Mouse (Mus musculus): Measurements from ENCODE around the gene Etv5. TPM values are rescaled to one million over a fixed set of nuclear protein-coding genes. Genes with fewer than 3 reads are reported as not detected.

The Etv5 gene
- polyA plus RNA-seq, 1 experiment from 2014 or later, result 30.6 TPM

GRCm38 (mm10) chr16:22402600-22402999 is 36.9 kb downstream of the Etv5 start:
- Histone ChIP-seq H3K4me1 (ENCODE audit: control insufficient read depth, insufficient read depth, low read length) (no peaks in the 10 kb centered on the region), H3K36me3 (replicated peaks; ENCODE audit: control insufficient read depth, insufficient read depth, low read depth, low read length) (no peaks in the 10 kb centered on the region), H3K4me3 (ENCODE audit: low read depth, low read length) (no peak overlapping the region), H3K9ac (replicated peaks; ENCODE audit: low read length) (no peak overlapping the region), H3K4me2 (ENCODE audit: low read depth, low read length) (no peak overlapping the region), H3K27me3 (ENCODE audit: control insufficient read depth, insufficient read depth, low read length) (no peaks in the 10 kb centered on the region), H3K27ac (replicated peaks; ENCODE audit: low read depth, low read length) (no peak overlapping the region), H3K9me3 (replicated peaks; ENCODE audit: control insufficient read depth, low read length) (no peaks in the 10 kb centered on the region)
- ATAC-seq (replicated peaks; ENCODE audit: insufficient number of reproducible peaks, low FRiP score, low TSS enrichment, low read depth), result no peak
- no peak for DNase-seq (ENCODE audit: low spot score)

GRCm38 (mm10) chr16:22400226-22400625 is 39.3 kb downstream of the Etv5 start:
- H3K27me3 ChIP-seq (ENCODE audit: control insufficient read depth, insufficient read depth, low read length), result no peaks in the 10 kb centered on the region
- H3K9me3 ChIP-seq (replicated peaks; ENCODE audit: control insufficient read depth, low read length), result no peaks in the 10 kb centered on the region
- no peak overlapping the region for H3K9ac ChIP-seq (replicated peaks; ENCODE audit: low read length)
- H3K4me2 ChIP-seq (ENCODE audit: low read depth, low read length), result no peak overlapping the region
- no peaks in the 10 kb centered on the region for H3K4me1 ChIP-seq (ENCODE audit: control insufficient read depth, insufficient read depth, low read length)
- DNase-seq (ENCODE audit: low spot score), result no peak
- H3K4me3 ChIP-seq (ENCODE audit: low read depth, low read length), result no peak overlapping the region
- no peaks in the 10 kb centered on the region for H3K36me3 ChIP-seq (replicated peaks; ENCODE audit: control insufficient read depth, insufficient read depth, low read depth, low read length)
- ATAC-seq (replicated peaks; ENCODE audit: insufficient number of reproducible peaks, low FRiP score, low TSS enrichment, low read depth), result no peak
- 83% methylated on average over 6 of the region's 6 CpGs for WGBS
- no peak overlapping the region for H3K27ac ChIP-seq (replicated peaks; ENCODE audit: low read depth, low read length)

GRCm38 (mm10) chr16:22398784-22399453 is 40.6 kb downstream of the Etv5 start:
- Histone ChIP-seq H3K9ac (replicated peaks; ENCODE audit: low read length) (no peak overlapping the region), H3K4me1 (ENCODE audit: control insufficient read depth, insufficient read depth, low read length) (no peaks in the 10 kb centered on the region), H3K4me2 (ENCODE audit: low read depth, low read length) (no peak overlapping the region), H3K4me3 (ENCODE audit: low read depth, low read length) (no peak overlapping the region), H3K36me3 (replicated peaks; ENCODE audit: control insufficient read depth, insufficient read depth, low read depth, low read length) (no peaks in the 10 kb centered on the region), H3K27ac (replicated peaks; ENCODE audit: low read depth, low read length) (no peak overlapping the region), H3K27me3 (ENCODE audit: control insufficient read depth, insufficient read depth, low read length) (no peaks in the 10 kb centered on the region), H3K9me3 (replicated peaks; ENCODE audit: control insufficient read depth, low read length) (no peaks in the 10 kb centered on the region)
- 85% methylated on average over 10 of the region's 10 CpGs for WGBS
- ATAC-seq (replicated peaks; ENCODE audit: insufficient number of reproducible peaks, low FRiP score, low TSS enrichment, low read depth) (no peak), DNase-seq (ENCODE audit: low spot score) (no peak)

- Histone ChIP-seq H3K4me2 (ENCODE audit: low read depth, low read length) (no peak overlapping the region), H3K27me3 (ENCODE audit: control insufficient read depth, insufficient read depth, low read length) (no peaks in the 10 kb centered on the region), H3K4me3 (ENCODE audit: low read depth, low read length) (no peak overlapping the region), H3K4me1 (ENCODE audit: control insufficient read depth, insufficient read depth, low read length) (no peaks in the 10 kb centered on the region), H3K36me3 (replicated peaks; ENCODE audit: control insufficient read depth, insufficient read depth, low read depth, low read length) (no peaks in the 10 kb centered on the region), H3K9ac (replicated peaks; ENCODE audit: low read length) (no peak overlapping the region), H3K27ac (replicated peaks; ENCODE audit: low read depth, low read length) (no peak overlapping the region), H3K9me3 (replicated peaks; ENCODE audit: control insufficient read depth, low read length) (no peaks in the 10 kb centered on the region)
- DNase-seq (ENCODE audit: low spot score), result no peak
- ATAC-seq (replicated peaks; ENCODE audit: insufficient number of reproducible peaks, low FRiP score, low TSS enrichment, low read depth), result no peak
- WGBS, result 90% methylated on average over 11 of the region's 11 CpGs
Observed at GRCm38 (mm10) chr16:22398354-22398753, 41.2 kb downstream of the Etv5 start.

- ATAC-seq (replicated peaks; ENCODE audit: insufficient number of reproducible peaks, low FRiP score, low TSS enrichment, low read depth), result no peak
- H3K9ac ChIP-seq (replicated peaks; ENCODE audit: low read length), result no peak overlapping the region
- no peak for DNase-seq (ENCODE audit: low spot score)
- no peaks in the 10 kb centered on the region for H3K9me3 ChIP-seq (replicated peaks; ENCODE audit: control insufficient read depth, low read length)
- H3K4me3 ChIP-seq (ENCODE audit: low read depth, low read length), result no peak overlapping the region
- WGBS, result 74% methylated on average over 8 of the region's 8 CpGs
- no peaks in the 10 kb centered on the region for H3K36me3 ChIP-seq (replicated peaks; ENCODE audit: control insufficient read depth, insufficient read depth, low read depth, low read length)
- H3K27me3 ChIP-seq (ENCODE audit: control insufficient read depth, insufficient read depth, low read length), result no peaks in the 10 kb centered on the region
- H3K4me1 ChIP-seq (ENCODE audit: control insufficient read depth, insufficient read depth, low read length), result no peaks in the 10 kb centered on the region
- H3K4me2 ChIP-seq (ENCODE audit: low read depth, low read length), result no peak overlapping the region
- no peak overlapping the region for H3K27ac ChIP-seq (replicated peaks; ENCODE audit: low read depth, low read length)
Observed at GRCm38 (mm10) chr16:22396420-22396819, 43.1 kb downstream of the Etv5 start.

- ATAC-seq (replicated peaks; ENCODE audit: insufficient number of reproducible peaks, low FRiP score, low TSS enrichment, low read depth) (no peak), DNase-seq (ENCODE audit: low spot score) (no peak)
- H3K27me3 ChIP-seq (ENCODE audit: control insufficient read depth, insufficient read depth, low read length), result no peaks in the 10 kb centered on the region
- H3K4me3 ChIP-seq (ENCODE audit: low read depth, low read length), result no peak overlapping the region
- no peaks in the 10 kb centered on the region for H3K9me3 ChIP-seq (replicated peaks; ENCODE audit: control insufficient read depth, low read length)
- no peak overlapping the region for H3K27ac ChIP-seq (replicated peaks; ENCODE audit: low read depth, low read length)
- H3K9ac ChIP-seq (replicated peaks; ENCODE audit: low read length), result no peak overlapping the region
- no peak overlapping the region for H3K4me2 ChIP-seq (ENCODE audit: low read depth, low read length)
- H3K4me1 ChIP-seq (ENCODE audit: control insufficient read depth, insufficient read depth, low read length), result no peaks in the 10 kb centered on the region
- WGBS, result 86% methylated on average over 15 of the region's 15 CpGs
- no peaks in the 10 kb centered on the region for H3K36me3 ChIP-seq (replicated peaks; ENCODE audit: control insufficient read depth, insufficient read depth, low read depth, low read length)
Observed at GRCm38 (mm10) chr16:22395093-22395844, 44.2 kb downstream of the Etv5 start.

GRCm38 (mm10) chr16:22390348-22390897 is 49.1 kb downstream of the Etv5 start:
- ATAC-seq (replicated peaks; ENCODE audit: insufficient number of reproducible peaks, low FRiP score, low TSS enrichment, low read depth) (no peak), DNase-seq (ENCODE audit: low spot score) (no peak)
- no peaks in the 10 kb centered on the region for H3K27me3 ChIP-seq (ENCODE audit: control insufficient read depth, insufficient read depth, low read length)
- no peak overlapping the region for H3K4me2 ChIP-seq (ENCODE audit: low read depth, low read length)
- WGBS, result 87% methylated on average over 9 of the region's 9 CpGs
- H3K9me3 ChIP-seq (replicated peaks; ENCODE audit: control insufficient read depth, low read length), result no peaks in the 10 kb centered on the region
- H3K9ac ChIP-seq (replicated peaks; ENCODE audit: low read length), result no peak overlapping the region
- no peaks in the 10 kb centered on the region for H3K4me1 ChIP-seq (ENCODE audit: control insufficient read depth, insufficient read depth, low read length)
- H3K36me3 ChIP-seq (replicated peaks; ENCODE audit: control insufficient read depth, insufficient read depth, low read depth, low read length), result no peaks in the 10 kb centered on the region
- no peak overlapping the region for H3K4me3 ChIP-seq (ENCODE audit: low read depth, low read length)
- no peak overlapping the region for H3K27ac ChIP-seq (replicated peaks; ENCODE audit: low read depth, low read length)

All from embryonic facial prominence, embryonic 11.5 days (tissue).